Mouse (Mus musculus) midbrain, embryonic 13.5 days (tissue): ENCODE results near the gene Calhm6. TPM values are rescaled to one million over a fixed set of nuclear protein-coding genes. Genes with fewer than 3 reads are reported as not detected.

ENCODE experiments used
- ATAC-seq: fragments of 200-750 bp; cut with Nextera tagmentation; 2 replicates; pipeline ENCODE4 v1.8.0; 2017; ENCODE audit warnings: mild to moderate bottlenecking, moderate TSS enrichment, moderate library complexity
- H3K27ac ChIP-seq: fragments of 300-500 bp; sonication (generic); 2 replicates; pipeline ENCODE4 v1.5.1; 2015; ENCODE audit warnings: inconsistent platforms, mild to moderate bottlenecking, moderate library complexity
- H3K27me3 ChIP-seq: fragments of 300-500 bp; sonication (generic); 2 replicates; pipeline ENCODE4 v1.6.1; 2015; ENCODE audit warnings: mild to moderate bottlenecking, inconsistent platforms
- H3K36me3 ChIP-seq: fragments of 300-500 bp; sonication (generic); 2 replicates; pipeline ENCODE4 v1.6.1; 2015; ENCODE audit warnings: mild to moderate bottlenecking, inconsistent platforms
- H3K4me1 ChIP-seq: fragments of 300-500 bp; sonication (generic); replicated peaks from 2 replicates; pipeline ENCODE4 v1.6.1; 2015; ENCODE audit warnings: inconsistent platforms
- H3K4me2 ChIP-seq: fragments of 300-500 bp; sonication (generic); replicated peaks from 2 replicates; pipeline ENCODE4 v1.6.1; 2015; ENCODE audit warnings: moderate library complexity, mild to moderate bottlenecking, inconsistent platforms
- H3K4me3 ChIP-seq: fragments of 300-500 bp; sonication (generic); replicated peaks from 2 replicates; pipeline ENCODE4 v1.5.1; 2015; ENCODE audit warnings: mild to moderate bottlenecking, inconsistent platforms
- H3K9ac ChIP-seq: fragments of 300-500 bp; sonication (generic); replicated peaks from 2 replicates; pipeline ENCODE4 v1.6.1; 2015; ENCODE audit warnings: mild to moderate bottlenecking, inconsistent platforms
- H3K9me3 ChIP-seq: fragments of 300-500 bp; sonication (generic); 2 replicates; pipeline ENCODE4 v1.6.1; 2016; ENCODE audit warnings: mild to moderate bottlenecking, inconsistent platforms
- WGBS: fragments of 180-500 bp; shearing (Covaris S2); methylation state at CpG from one replicate; pipeline ENCODE4 v1.1.7; 2015; 5-methylcytosine and 5-hydroxymethylcytosine counted together
- polyA plus RNA-seq: library from polyadenylated mRNA; unstranded; fragments of >200 nt; fragmentation: Nextera tagmentation; extraction: Ambion mirVana; gene quantifications from 2 replicates; pipeline ENCODE4 v1.2.1, GENCODE M21; 2015

Calhm6 gene
- polyA plus RNA-seq = 0.19 and 0.31 TPM in 2 replicates

GRCm38 (mm10) chr10:34127392-34128378, at the start of gene Calhm6:
Calhm6 (minus strand) TSS chr10:34127984.
- Histone ChIP-seq H3K27me3 (peaks cover 3% of the 10 kb centered on the region; the same call in 1 of the 2 replicates), H3K9me3 (no peaks in the 10 kb centered on the region), H3K4me1 (0 out of 2 replicates have a peak, but pooled peaks cover 3% of the 10 kb centered on the region), H3K9ac (peak within 1 kb of the TSS; percentile 57), H3K36me3 (no peaks in the 10 kb centered on the region), H3K27ac (no peak within 1 kb of the TSS), H3K4me2 (peak within 1 kb of the TSS; percentile 75), H3K4me3 (peak within 1 kb of the TSS; percentile 53)
- ATAC-seq = peak; percentile 87
- WGBS = 21% methylated on average over 44 of the region's 44 CpGs

DNA sequence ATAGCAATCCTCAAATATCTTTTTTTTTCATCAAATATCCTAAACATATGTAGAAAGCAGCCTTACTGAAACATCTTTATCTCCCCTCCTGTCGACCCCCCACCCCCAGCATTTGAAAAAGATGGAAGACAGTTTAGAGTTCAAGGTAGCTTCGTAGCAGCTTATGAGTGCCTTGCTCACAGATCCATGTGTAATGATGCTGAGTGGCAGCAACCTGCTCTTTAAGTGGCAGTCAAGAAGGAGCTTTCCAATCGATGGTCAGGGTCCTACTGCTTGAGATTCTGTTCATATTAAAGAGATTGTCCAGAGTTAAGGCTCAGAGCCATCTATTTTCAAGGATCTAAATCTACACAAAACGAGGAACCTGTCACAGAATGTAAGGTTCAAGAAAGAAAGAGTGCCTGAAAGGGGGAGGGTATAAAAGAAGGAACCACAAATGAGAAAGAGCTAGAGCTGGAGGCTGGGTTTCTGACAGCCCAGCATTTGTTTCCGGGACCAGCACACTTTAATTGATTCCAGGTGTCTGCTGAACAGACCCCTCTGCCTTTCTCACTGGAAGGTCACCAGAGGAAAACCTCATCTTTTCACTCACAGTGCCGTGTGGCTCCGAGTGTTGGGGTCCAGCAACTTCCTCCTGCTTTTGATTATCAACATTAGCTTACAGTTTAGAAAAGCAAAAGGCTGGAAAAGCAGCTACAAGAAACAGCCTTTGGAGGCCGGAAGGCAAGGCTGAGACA, 48.3 kb upstream of the Calhm6 start:
- Histone ChIP-seq H3K27ac (no peak overlapping the region), H3K9ac (no peak overlapping the region), H3K36me3 (no peaks in the 10 kb centered on the region), H3K4me1 (no peaks in the 10 kb centered on the region), H3K27me3 (no peaks in the 10 kb centered on the region), H3K4me2 (no peak overlapping the region), H3K4me3 (no peak overlapping the region), H3K9me3 (no peaks in the 10 kb centered on the region)
- ATAC-seq = no peak
- WGBS = 72% methylated on average over 8 of the region's 8 CpGs

DNA sequence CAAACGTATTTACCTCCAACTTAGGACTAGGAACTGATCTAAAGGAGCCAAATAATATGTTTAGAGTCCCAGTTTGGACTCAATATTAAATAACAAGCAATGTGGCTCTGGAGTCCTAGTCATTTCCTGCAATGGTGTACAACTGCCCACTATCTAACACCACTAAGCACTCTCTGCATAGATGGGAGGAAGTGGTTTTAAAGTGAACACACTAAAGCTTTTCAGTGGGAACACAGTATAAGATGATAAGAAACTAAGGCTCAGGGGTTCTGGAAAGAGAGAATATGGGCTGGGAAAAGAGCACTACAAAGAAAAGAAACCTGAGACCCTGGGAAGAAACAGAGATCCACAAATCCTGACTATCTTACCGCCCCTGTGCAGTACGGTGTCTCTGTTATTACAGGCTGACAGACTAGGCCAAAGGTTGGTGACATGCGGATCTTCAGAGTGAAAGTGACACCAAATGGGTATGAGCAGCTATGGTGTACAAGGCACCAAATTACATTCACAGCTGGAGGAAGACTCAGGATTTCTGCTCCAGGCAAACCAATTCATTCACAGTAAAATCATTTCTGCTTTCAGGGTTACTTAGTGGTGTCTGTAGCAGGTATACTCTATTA, 45.0 kb upstream of the Calhm6 start:
- no peak overlapping the region for H3K4me3 ChIP-seq
- WGBS = 84% methylated on average over 4 of the region's 4 CpGs
- H3K36me3 ChIP-seq = no peaks in the 10 kb centered on the region
- H3K4me1 ChIP-seq = no peaks in the 10 kb centered on the region
- no peak for ATAC-seq
- no peak overlapping the region for H3K27ac ChIP-seq
- H3K4me2 ChIP-seq = no peak overlapping the region
- H3K9me3 ChIP-seq = no peaks in the 10 kb centered on the region
- no peaks in the 10 kb centered on the region for H3K27me3 ChIP-seq
- H3K9ac ChIP-seq = no peak overlapping the region

GRCm38 (mm10) chr10:34171660-34172059, 43.9 kb upstream of the Calhm6 start:
- no peaks in the 10 kb centered on the region for H3K9me3 ChIP-seq
- no peak overlapping the region for H3K4me3 ChIP-seq
- no peaks in the 10 kb centered on the region for H3K4me1 ChIP-seq
- no peak overlapping the region for H3K4me2 ChIP-seq
- WGBS = 95% methylated on average over 4 of the region's 4 CpGs
- no peaks in the 10 kb centered on the region for H3K27me3 ChIP-seq
- H3K36me3 ChIP-seq = no peaks in the 10 kb centered on the region
- H3K9ac ChIP-seq = no peak overlapping the region
- no peak overlapping the region for H3K27ac ChIP-seq
- no peak for ATAC-seq

DNA sequence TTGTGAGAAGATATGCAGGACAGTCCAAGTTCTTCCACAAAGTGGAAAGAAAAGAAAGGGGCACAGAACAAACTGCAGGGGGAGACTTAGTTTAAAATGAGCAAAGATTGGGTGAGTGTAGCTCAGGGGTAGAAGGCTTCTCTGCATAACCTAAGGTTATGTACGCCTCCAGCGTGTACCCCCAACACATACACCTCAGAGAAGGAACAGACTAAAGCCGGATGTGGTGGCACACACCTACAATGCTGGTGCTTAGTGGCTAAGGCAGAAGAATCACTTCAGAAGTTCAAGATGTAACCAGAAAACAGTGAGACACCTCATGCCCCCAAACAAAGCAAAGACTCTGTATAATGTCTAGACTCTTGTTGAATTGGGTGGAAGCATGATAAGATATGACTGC, 43.4 kb upstream of the Calhm6 start:
- Histone ChIP-seq H3K36me3 (no peaks in the 10 kb centered on the region), H3K27ac (no peak overlapping the region), H3K9me3 (no peaks in the 10 kb centered on the region), H3K4me1 (no peaks in the 10 kb centered on the region), H3K4me2 (no peak overlapping the region), H3K9ac (no peak overlapping the region), H3K4me3 (no peak overlapping the region), H3K27me3 (no peaks in the 10 kb centered on the region)
- 96% methylated on average over 3 of the region's 3 CpGs for WGBS
- no peak for ATAC-seq

DNA sequence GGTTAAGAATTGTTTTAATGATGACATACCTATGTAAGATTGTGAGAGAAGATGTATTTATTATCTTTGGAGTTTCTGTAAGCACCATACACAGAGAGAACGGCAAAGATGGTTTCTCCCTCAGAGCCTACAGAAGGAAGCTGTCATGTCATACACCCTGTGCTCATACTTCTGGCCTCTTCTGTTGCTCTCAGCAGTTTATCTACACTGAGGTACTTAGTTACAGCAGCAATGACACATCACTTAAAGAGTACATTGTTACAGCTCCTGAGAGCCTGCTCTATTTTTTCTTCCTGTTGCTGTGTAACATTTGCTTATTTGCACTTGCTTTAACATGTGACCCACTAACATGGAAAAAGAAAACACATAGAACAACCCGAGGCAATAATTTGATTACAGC, 39.2 kb upstream of the Calhm6 start:
- H3K9me3 ChIP-seq = no peaks in the 10 kb centered on the region
- no peaks in the 10 kb centered on the region for H3K4me1 ChIP-seq
- no peaks in the 10 kb centered on the region for H3K36me3 ChIP-seq
- 95% methylated on average over 2 of the region's 2 CpGs for WGBS
- no peak overlapping the region for H3K4me3 ChIP-seq
- H3K4me2 ChIP-seq = no peak overlapping the region
- ATAC-seq = no peak
- no peaks in the 10 kb centered on the region for H3K27me3 ChIP-seq
- H3K9ac ChIP-seq = no peak overlapping the region
- H3K27ac ChIP-seq = no peak overlapping the region

DNA sequence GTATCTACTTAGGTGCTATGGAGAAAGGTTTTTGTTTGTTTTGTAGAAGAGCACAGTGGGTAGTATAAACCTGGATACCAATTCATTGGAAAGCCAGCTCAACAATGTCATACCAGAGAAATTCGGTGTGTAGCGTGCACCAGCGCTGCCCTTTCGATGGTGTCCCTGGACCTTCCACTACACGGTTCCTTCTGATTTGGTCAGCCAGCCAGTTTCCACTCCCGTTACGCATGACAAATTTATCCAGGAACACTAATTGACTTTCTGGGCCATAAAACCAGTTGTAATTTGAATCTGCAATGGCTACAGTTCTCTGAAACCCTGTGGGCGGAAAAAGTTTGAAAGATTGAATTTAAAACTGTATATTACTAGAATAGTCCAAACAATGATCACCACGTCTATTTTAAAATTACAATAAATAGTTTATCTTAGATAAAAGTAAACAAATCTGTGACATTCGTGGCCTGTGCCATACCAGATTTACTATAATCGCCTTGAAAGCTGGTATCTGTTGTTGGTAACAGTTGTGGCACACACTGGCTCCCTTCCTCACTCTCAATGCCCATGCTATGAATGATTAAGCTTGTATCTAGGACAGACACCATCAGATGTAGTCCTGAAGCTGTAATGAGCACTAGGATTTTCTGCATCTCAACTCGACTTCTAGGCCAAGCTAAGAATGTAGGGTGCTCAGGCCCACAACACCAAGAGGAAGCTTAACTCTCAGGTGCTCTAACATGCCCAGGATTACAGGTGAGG, 28.2 kb upstream of the Calhm6 start:
- Histone ChIP-seq H3K27ac (no peak overlapping the region), H3K9me3 (no peaks in the 10 kb centered on the region), H3K4me3 (no peak overlapping the region), H3K27me3 (peaks cover 18% of the 10 kb centered on the region), H3K4me2 (no peak overlapping the region), H3K9ac (no peak overlapping the region), H3K4me1 (no peaks in the 10 kb centered on the region), H3K36me3 (0 out of 2 replicates have a peak, but pooled peaks cover 3% of the 10 kb centered on the region)
- ATAC-seq = no peak
- WGBS = 85% methylated on average over 12 of the region's 12 CpGs

DNA sequence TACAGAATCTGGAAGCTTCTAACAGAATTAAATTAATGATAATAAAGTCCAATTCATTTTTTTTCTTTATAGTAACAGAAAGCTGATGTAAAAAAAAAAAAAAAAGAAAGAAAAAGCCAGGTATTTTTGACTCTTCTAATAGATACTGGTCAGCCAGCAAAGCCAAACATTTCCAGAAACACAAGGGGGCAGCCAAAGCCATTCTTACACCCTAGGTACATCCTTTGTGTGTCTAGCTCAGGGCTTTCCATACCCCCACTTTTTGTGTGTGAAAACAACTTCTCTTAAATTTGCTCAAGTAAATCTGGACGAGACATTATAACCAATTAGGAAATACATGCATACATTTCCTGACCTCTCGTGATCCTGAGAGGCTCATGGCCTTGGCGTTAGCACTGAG, 24.0 kb upstream of the Calhm6 start:
- Histone ChIP-seq H3K36me3 (no peaks in the 10 kb centered on the region), H3K27ac (no peak overlapping the region)

DNA sequence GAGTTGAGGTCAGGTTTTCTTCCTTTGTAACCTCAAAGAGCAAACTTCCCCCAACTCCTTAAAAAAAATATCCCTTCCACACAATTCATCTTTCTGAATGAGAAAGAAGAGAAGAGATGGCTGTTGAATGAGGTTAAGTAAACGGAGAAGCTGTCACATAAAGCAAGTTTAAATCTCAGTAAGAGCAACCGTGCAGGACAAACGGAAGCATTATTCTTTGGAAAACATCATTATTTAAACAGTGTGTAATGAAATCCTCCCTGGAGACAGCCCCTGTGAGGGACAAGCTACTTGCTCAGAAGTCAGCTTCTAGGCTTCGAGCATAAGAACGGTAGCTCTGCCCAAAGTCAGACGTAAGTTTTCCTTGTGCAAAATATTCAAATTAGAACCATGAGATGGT, 22.7 kb upstream of the Calhm6 start:
- H3K27ac ChIP-seq = no peak overlapping the region
- no peak overlapping the region for H3K9ac ChIP-seq
- H3K9me3 ChIP-seq = no peaks in the 10 kb centered on the region
- WGBS = 54% methylated on average over 6 of the region's 6 CpGs
- H3K27me3 ChIP-seq = peaks cover 16% of the 10 kb centered on the region
- no peaks in the 10 kb centered on the region for H3K36me3 ChIP-seq
- H3K4me2 ChIP-seq = no peak overlapping the region
- ATAC-seq = no peak
- H3K4me1 ChIP-seq = no peaks in the 10 kb centered on the region
- H3K4me3 ChIP-seq = no peak overlapping the region

More for the DNA sequence above, 24.0 kb upstream of the Calhm6 start:
- H3K9me3 ChIP-seq = no peaks in the 10 kb centered on the region
- H3K4me2 ChIP-seq = no peak overlapping the region
- peaks cover 16% of the 10 kb centered on the region for H3K27me3 ChIP-seq
- no peak for ATAC-seq
- no peaks in the 10 kb centered on the region for H3K4me1 ChIP-seq
- 92% methylated on average over 3 of the region's 3 CpGs for WGBS
- no peak overlapping the region for H3K4me3 ChIP-seq
- H3K9ac ChIP-seq = no peak overlapping the region

DNA sequence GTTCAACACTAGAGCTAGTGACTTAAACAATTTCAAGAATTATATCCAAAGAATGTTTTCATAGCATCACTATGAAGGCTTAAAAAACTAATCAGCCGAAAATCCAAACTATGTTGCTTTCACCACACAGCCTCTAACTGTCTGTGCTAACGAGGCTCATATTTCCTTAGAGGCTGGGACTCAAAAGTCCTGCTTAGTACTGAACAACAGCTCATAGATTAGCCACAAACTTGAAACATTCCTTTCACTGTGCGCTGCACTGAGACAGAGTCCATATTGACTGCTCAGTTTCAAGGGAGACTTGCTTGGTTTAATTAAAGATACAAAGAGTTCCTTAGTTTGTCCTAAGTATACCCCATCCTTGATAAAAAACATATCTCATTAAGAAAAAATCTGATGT, 22.0 kb upstream of the Calhm6 start:
- no peaks in the 10 kb centered on the region for H3K36me3 ChIP-seq

DNA sequence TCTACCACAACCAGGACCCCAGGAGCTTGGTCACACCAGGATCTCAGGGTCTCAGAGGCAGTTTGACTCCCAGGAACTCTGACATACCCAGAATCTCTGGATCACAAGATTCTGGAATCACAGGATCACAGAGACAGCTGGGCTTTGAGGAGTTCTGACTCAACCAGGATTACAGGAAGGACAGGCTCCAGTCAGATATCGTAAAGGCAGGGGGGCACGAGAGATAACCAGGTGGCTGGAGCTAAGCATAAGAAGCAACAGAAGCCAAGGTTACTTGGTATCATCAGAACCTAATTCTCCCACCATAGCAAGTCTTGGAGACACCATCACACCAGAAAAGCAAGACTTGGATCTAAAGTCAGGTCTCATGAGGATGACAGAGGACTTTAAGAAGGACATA, 13.9 kb upstream of the Calhm6 start:
- no peaks in the 10 kb centered on the region for H3K4me1 ChIP-seq
- no peaks in the 10 kb centered on the region for H3K36me3 ChIP-seq
- 97% methylated on average over 2 of the region's 2 CpGs for WGBS
- no peak overlapping the region for H3K4me2 ChIP-seq
- no peak overlapping the region for H3K9ac ChIP-seq
- ATAC-seq = no peak
- H3K27ac ChIP-seq = no peak overlapping the region
- no peaks in the 10 kb centered on the region for H3K9me3 ChIP-seq
- no peaks in the 10 kb centered on the region for H3K27me3 ChIP-seq
- no peak overlapping the region for H3K4me3 ChIP-seq

More for the DNA sequence above, 22.0 kb upstream of the Calhm6 start:
- Histone ChIP-seq H3K9ac (no peak overlapping the region), H3K9me3 (no peaks in the 10 kb centered on the region), H3K27me3 (peaks cover 16% of the 10 kb centered on the region), H3K4me3 (no peak overlapping the region), H3K4me2 (no peak overlapping the region), H3K4me1 (no peaks in the 10 kb centered on the region), H3K27ac (no peak overlapping the region)
- no peak for ATAC-seq
- WGBS = 73% methylated on average over 3 of the region's 3 CpGs
